Mouse (Mus musculus) forebrain, embryonic 12.5 days (tissue): ENCODE measurements around the gene Gpr153. TPM values are rescaled to one million over a fixed set of nuclear protein-coding genes. Genes with fewer than 3 reads are reported as not detected.

ENCODE experiments used
- ATAC-seq: fragments of 200-750 bp; cut with Nextera tagmentation; 2 replicates; pipeline ENCODE4 v1.8.0; 2017; ENCODE audit warnings: moderate TSS enrichment; ENCODE audit not compliant: low FRiP score
- H3K27ac ChIP-seq: fragments of 300-500 bp; sonication (generic); 2 replicates; pipeline ENCODE4 v1.5.1; 2016; ENCODE audit warnings: mild to moderate bottlenecking
- H3K27me3 ChIP-seq: fragments of 300-500 bp; sonication (generic); 2 replicates; pipeline ENCODE4 v1.6.1; 2016; ENCODE audit warnings: mild to moderate bottlenecking
- H3K36me3 ChIP-seq: fragments of 300-500 bp; sonication (generic); replicated peaks from 2 replicates; pipeline ENCODE4 v1.6.1; 2016; ENCODE audit warnings: mild to moderate bottlenecking
- H3K4me1 ChIP-seq: fragments of 300-500 bp; sonication (generic); 2 replicates; pipeline ENCODE4 v1.6.1; 2016
- H3K4me2 ChIP-seq: fragments of 300-500 bp; sonication (generic); 2 replicates; pipeline ENCODE4 v1.6.1; 2016; ENCODE audit warnings: mild to moderate bottlenecking, moderate library complexity
- H3K4me3 ChIP-seq: fragments of 300-500 bp; sonication (generic); replicated peaks from 2 replicates; pipeline ENCODE4 v1.5.1; 2016; ENCODE audit warnings: mild to moderate bottlenecking
- H3K9ac ChIP-seq: fragments of 300-500 bp; sonication (generic); 2 replicates; pipeline ENCODE4 v1.6.1; 2016; ENCODE audit warnings: mild to moderate bottlenecking
- H3K9me3 ChIP-seq: fragments of 300-500 bp; sonication (generic); 2 replicates; pipeline ENCODE4 v1.6.1; 2016
- WGBS: fragments of 180-500 bp; shearing (Covaris S2); methylation state at CpG from one replicate; pipeline ENCODE4 v1.1.7; 2016; 5-methylcytosine and 5-hydroxymethylcytosine counted together
- polyA plus RNA-seq: library from polyadenylated mRNA; unstranded; fragments of >200 nt; fragmentation: Nextera tagmentation; extraction: Ambion mirVana; gene quantifications from 2 replicates; pipeline ENCODE4 v1.2.1, GENCODE M21; 2016

Gpr153 gene
- polyA plus RNA-seq, 1 experiment from 2014 or later: 6.9 TPM

DNA sequence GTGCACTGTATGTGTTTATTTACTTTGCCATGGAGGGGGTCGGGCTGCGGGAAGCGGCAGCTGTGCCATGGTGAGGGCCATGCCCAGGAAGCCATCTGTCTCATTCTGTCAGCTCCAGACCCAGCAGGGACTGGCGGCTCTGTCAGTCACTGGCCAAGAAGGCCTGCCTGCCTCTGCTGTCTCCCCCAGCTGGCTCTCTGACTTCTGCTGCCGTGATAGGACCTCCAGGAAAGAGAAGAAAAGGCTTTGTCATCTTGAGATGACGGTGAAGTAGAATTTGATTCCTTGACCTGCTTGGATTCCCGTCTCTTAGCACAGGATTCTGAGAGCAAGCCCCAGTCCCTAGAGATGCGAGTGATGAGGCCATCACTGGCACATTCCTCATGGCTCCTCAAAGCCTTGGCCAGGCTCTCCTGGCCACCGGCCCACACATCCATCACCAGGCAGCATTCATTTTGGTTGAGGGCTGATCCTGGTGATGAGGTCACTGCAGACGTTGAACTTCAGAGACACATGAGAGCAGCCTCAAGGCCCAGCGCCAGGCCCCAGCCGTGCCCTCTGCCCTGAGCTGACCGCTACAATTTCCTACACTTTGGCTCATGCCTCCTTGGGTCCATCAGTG is 6.2 kb upstream of the Gpr153 start:
- ATAC-seq: no peak
- peaks cover 20% of the 10 kb centered on the region for H3K4me1 ChIP-seq
- H3K27me3 ChIP-seq: peaks cover 11% of the 10 kb centered on the region; the same call in 1 of the 2 replicates
- no peak overlapping the region for H3K9ac ChIP-seq
- peaks cover 3% of the 10 kb centered on the region; the same call in 1 of the 2 replicates for H3K36me3 ChIP-seq
- no peak overlapping the region for H3K4me2 ChIP-seq
- H3K4me3 ChIP-seq: no peak overlapping the region
- no peaks in the 10 kb centered on the region for H3K9me3 ChIP-seq
- H3K27ac ChIP-seq: peak overlapping the region; percentile 3; the same call in 1 of the 2 replicates
- WGBS: 86% methylated on average over 13 of the region's 13 CpGs

DNA sequence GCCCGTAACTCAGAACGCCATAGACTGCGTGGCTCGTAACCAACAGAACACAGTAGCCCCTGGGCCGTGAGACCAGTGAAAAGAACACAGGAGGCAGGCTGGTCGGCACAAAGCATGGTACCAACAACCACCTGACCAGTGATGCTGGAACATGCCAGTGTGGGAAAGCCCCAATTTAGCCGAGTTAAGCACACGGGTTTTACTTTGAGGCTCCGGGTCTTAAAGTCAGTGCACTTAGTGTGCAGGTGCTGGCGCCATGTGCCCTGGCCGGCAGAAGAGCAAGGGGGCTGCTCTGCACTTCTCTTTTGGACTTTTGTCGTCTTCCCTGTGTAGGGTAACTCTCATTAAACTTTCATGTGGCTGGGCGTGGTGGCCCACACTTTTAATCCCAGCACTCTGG is 4.1 kb upstream of the Gpr153 start:
- ATAC-seq: no peak

DNA sequence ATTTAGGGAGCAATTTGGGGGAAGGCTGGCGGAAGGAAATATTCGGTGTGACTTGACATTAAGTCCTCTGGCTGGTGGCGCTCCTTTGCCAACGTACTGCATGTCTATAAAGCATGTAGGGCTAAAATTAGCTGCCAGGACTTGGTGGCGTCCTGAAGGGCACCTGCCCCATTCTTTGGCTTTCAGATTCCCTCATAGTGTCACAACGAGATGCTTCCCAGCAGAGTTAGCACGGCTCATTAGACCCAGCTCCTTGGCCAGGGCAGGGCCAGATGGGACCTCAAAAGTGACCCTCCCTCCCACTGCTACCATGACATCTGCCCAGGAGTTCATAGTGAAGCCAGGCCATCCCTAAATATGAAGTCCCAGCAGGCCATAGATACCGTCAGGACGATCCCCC is 3.4 kb upstream of the Gpr153 start:
- Histone ChIP-seq H3K9ac (no peak overlapping the region), H3K27me3 (peaks cover 38% of the 10 kb centered on the region), H3K4me3 (no peak overlapping the region), H3K4me1 (peaks cover 32% of the 10 kb centered on the region), H3K9me3 (no peaks in the 10 kb centered on the region), H3K4me2 (no peak overlapping the region), H3K27ac (no peak overlapping the region), H3K36me3 (no peaks in the 10 kb centered on the region; the same call in 1 of the 2 replicates)
- 76% methylated on average over 9 of the region's 9 CpGs for WGBS
- no peak for ATAC-seq

More for the DNA sequence above, 4.1 kb upstream of the Gpr153 start:
- 87% methylated on average over 13 of the region's 13 CpGs for WGBS
- Histone ChIP-seq H3K4me2 (no peak overlapping the region), H3K9me3 (no peaks in the 10 kb centered on the region), H3K27me3 (peaks cover 32% of the 10 kb centered on the region), H3K27ac (no peak overlapping the region), H3K4me1 (peaks cover 31% of the 10 kb centered on the region), H3K4me3 (no peak overlapping the region), H3K9ac (no peak overlapping the region), H3K36me3 (peaks cover under 1% of the 10 kb centered on the region; the same call in 1 of the 2 replicates)

DNA sequence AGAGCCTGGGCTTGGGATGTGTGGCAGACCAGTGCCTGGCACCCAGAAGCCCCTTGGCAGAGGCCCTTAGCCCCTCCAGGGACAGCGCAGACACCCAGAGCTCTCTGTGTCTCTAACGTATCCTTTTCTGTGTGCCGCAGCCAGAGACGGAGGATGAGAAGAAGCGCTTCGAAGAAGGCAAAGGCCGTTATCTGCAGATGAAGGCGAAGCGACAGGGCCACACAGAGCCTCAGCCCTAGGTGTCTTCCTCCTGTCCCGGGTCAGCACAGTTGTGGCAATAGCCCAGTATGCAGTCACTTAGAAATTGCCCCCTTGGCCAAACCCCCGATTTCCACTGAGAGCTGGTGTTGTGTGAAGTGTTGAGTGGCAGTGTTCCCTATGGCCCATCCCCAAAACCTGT is 2.7 kb upstream of the Gpr153 start:
- Histone ChIP-seq H3K27ac (no peak overlapping the region), H3K4me1 (peaks cover 32% of the 10 kb centered on the region), H3K4me2 (no peak overlapping the region), H3K9ac (no peak overlapping the region), H3K9me3 (no peaks in the 10 kb centered on the region), H3K27me3 (peaks cover 45% of the 10 kb centered on the region), H3K36me3 (no peaks in the 10 kb centered on the region; the same call in 1 of the 2 replicates), H3K4me3 (no peak overlapping the region)
- no peak for ATAC-seq
- WGBS: 94% methylated on average over 11 of the region's 11 CpGs

GRCm38 (mm10) chr4:152272006-152272405 is 2.0 kb upstream of the Gpr153 start:
- H3K4me3 ChIP-seq: no peak overlapping the region
- H3K4me1 ChIP-seq: peaks cover 32% of the 10 kb centered on the region

GRCm38 (mm10) chr4:152272449-152273049 is 1.5 kb upstream of the Gpr153 start:
- ATAC-seq: 0 out of 2 replicates have a peak, but pooled peaks have one; percentile 12
- Histone ChIP-seq H3K4me2 (no peak overlapping the region), H3K27ac (peak overlapping the region; percentile 36; the same call in 1 of the 2 replicates), H3K4me1 (peaks cover 32% of the 10 kb centered on the region), H3K4me3 (no peak overlapping the region), H3K27me3 (peaks cover 53% of the 10 kb centered on the region), H3K36me3 (no peaks in the 10 kb centered on the region; the same call in 1 of the 2 replicates), H3K9me3 (no peaks in the 10 kb centered on the region), H3K9ac (no peak overlapping the region)
- WGBS: 35% methylated on average over 9 of the region's 9 CpGs

More at GRCm38 (mm10) chr4:152272006-152272405, 2.0 kb upstream of the Gpr153 start:
- no peak for ATAC-seq
- Histone ChIP-seq H3K9ac (no peak overlapping the region), H3K9me3 (no peaks in the 10 kb centered on the region), H3K27ac (no peak overlapping the region), H3K27me3 (peaks cover 52% of the 10 kb centered on the region), H3K4me2 (no peak overlapping the region), H3K36me3 (no peaks in the 10 kb centered on the region; the same call in 1 of the 2 replicates)
- WGBS: 80% methylated on average over 7 of the region's 7 CpGs

GRCm38 (mm10) chr4:152273191-152273590 is 841 bp upstream of the Gpr153 start:
- Histone ChIP-seq H3K9me3 (no peaks in the 10 kb centered on the region), H3K27ac (peak overlapping the region; percentile 26; the same call in 1 of the 2 replicates), H3K36me3 (no peaks in the 10 kb centered on the region; the same call in 1 of the 2 replicates), H3K4me3 (no peak overlapping the region), H3K4me1 (peaks cover 32% of the 10 kb centered on the region), H3K4me2 (peak overlapping the region; percentile 97), H3K27me3 (peaks cover 55% of the 10 kb centered on the region), H3K9ac (no peak overlapping the region)
- WGBS: 21% methylated on average over 3 of the region's 3 CpGs
- 0 out of 2 replicates have a peak, but pooled peaks have one; percentile 4 for ATAC-seq

DNA sequence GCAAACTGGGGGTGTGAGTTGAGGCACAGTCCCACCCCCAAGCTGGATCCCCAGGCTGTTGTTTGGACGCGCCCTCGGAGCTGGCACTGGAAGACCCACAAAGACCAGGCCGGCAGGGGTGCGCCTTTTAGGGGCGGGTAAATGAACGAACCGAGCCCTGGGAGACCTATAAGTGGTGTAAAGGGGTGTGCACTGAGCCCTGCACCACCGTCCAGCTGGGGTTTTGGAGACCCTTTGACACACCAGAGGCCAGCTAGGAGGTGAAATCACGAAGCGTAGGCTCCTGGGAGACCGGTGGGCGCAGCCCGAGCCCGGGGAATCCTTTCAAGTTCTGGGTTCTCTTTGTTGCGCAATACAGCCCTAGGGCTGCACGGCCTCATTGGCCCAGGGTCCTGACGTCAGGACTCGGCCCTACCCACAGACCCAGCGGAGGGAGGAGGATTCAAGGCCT is 674 bp downstream of the Gpr153 start:
- H3K27me3 ChIP-seq: peaks cover 64% of the 10 kb centered on the region
- H3K9me3 ChIP-seq: no peaks in the 10 kb centered on the region
- 2% methylated on average over 20 of the region's 20 CpGs for WGBS
- H3K4me2 ChIP-seq: peak overlapping the region; percentile 97
- H3K4me3 ChIP-seq: peak overlapping the region; percentile 58
- H3K4me1 ChIP-seq: peaks cover 32% of the 10 kb centered on the region
- H3K36me3 ChIP-seq: no peaks in the 10 kb centered on the region; the same call in 1 of the 2 replicates
- peak; percentile 61; the same call in 1 of the 2 replicates for ATAC-seq
- H3K9ac ChIP-seq: peak overlapping the region; percentile 75
- no peak overlapping the region for H3K27ac ChIP-seq

GRCm38 (mm10) chr4:152276389-152277347 is 2.6 kb downstream of the Gpr153 start:
- no peak overlapping the region for H3K9ac ChIP-seq
- H3K27ac ChIP-seq: no peak overlapping the region
- WGBS: 55% methylated on average over 10 of the region's 10 CpGs
- H3K4me3 ChIP-seq: no peak overlapping the region
- H3K4me2 ChIP-seq: no peak overlapping the region
- H3K27me3 ChIP-seq: peaks cover 79% of the 10 kb centered on the region
- no peaks in the 10 kb centered on the region; the same call in 1 of the 2 replicates for H3K36me3 ChIP-seq
- H3K4me1 ChIP-seq: peaks cover 32% of the 10 kb centered on the region
- H3K9me3 ChIP-seq: no peaks in the 10 kb centered on the region
- ATAC-seq: no peak

- WGBS: 68% methylated on average over 2 of the region's 2 CpGs
Measured at GRCm38 (mm10) chr4:152277916-152278315, 3.9 kb downstream of the Gpr153 start.

DNA sequence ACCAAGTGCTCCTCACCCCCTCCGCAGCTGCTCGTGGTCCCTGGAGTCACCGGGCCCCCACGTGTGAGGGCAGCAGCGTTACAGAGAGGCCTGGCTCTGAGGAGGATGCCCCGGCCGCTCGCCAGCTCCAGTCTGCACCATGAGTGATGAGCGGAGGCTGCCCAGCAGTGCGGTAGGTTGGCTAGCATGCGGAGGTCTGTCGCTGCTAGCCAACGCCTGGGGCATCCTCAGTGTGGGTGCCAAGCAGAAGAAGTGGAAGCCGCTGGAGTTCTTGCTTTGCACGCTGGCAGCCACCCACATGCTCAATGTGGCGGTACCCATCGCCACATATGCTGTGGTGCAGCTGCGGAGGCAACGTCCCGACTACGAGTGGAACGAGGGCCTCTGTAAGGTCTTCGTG is 5.0 kb downstream of the Gpr153 start:
- H3K4me3 ChIP-seq: no peak overlapping the region
- H3K27me3 ChIP-seq: peaks cover 85% of the 10 kb centered on the region
- peaks cover 22% of the 10 kb centered on the region for H3K4me1 ChIP-seq
- H3K9ac ChIP-seq: no peak overlapping the region
- no peak overlapping the region for H3K27ac ChIP-seq
- H3K4me2 ChIP-seq: no peak overlapping the region
- ATAC-seq: no peak
- no peaks in the 10 kb centered on the region for H3K9me3 ChIP-seq
- 93% methylated on average over 23 of the region's 23 CpGs for WGBS
- no peaks in the 10 kb centered on the region for H3K36me3 ChIP-seq

More at GRCm38 (mm10) chr4:152277916-152278315, 3.9 kb downstream of the Gpr153 start:
- H3K9ac ChIP-seq: no peak overlapping the region
- ATAC-seq: no peak
- no peak overlapping the region for H3K4me3 ChIP-seq
- peaks cover 85% of the 10 kb centered on the region for H3K27me3 ChIP-seq
- no peak overlapping the region for H3K27ac ChIP-seq
- peaks cover 26% of the 10 kb centered on the region for H3K4me1 ChIP-seq
- H3K36me3 ChIP-seq: no peaks in the 10 kb centered on the region
- no peak overlapping the region for H3K4me2 ChIP-seq
- H3K9me3 ChIP-seq: no peaks in the 10 kb centered on the region

- Histone ChIP-seq H3K27me3 (peaks cover 85% of the 10 kb centered on the region), H3K4me1 (peaks cover 19% of the 10 kb centered on the region), H3K9ac (no peak overlapping the region), H3K9me3 (no peaks in the 10 kb centered on the region), H3K4me3 (no peak overlapping the region), H3K27ac (no peak overlapping the region), H3K4me2 (no peak overlapping the region), H3K36me3 (no peaks in the 10 kb centered on the region)
- no peak for ATAC-seq
- WGBS: 53% methylated on average over 15 of the region's 15 CpGs
Measured at GRCm38 (mm10) chr4:152281601-152282000, 7.6 kb downstream of the Gpr153 start.
